Comparison of ENCODE assay signal across 27 mouse cellular contexts in the genomic region with DNA sequence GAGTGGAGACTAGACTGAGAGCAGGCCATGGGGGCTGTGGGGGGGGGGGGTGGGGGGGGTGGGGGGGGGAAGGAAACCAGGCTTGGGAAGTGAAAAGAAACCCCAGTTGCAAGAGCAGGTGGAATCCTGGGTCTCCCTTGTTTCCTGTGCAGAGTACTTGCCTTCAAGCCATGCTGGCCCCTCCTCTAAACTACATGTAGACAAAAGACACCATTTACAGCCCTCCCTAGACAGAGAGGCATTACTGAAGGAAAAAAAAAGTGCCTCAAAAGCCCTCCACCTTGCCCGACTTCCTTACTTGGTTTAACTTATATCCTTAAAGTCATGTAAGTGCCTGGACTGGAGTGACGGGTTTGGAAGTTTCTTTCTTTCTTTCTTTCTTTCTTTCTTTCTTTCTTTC.
A peak's percentile ranks its signal among the peaks of the same experiment; 100 is the strongest.
DNase-seq lines count a peak whose midpoint lies in the region; ATAC-seq and TF ChIP-seq lines count a peak whose summit lies in the region.
"Had no signal": no experiment of that assay in that cellular context is flagged by ENCODE, and none has a peak within 500 bp of the region (broad histone marks: within the 10 kb centered on the region; RNA-seq: fewer than 3 reads in every experiment).

No protein-coding gene starts in this region.

- ATAC-seq in forebrain, embryonic 14.5 days = no peak
- no peak for ATAC-seq in forebrain, embryonic 11.5 days (replicated peaks; ENCODE audit: low FRiP score)
- no peak for ATAC-seq in kidney, postnatal 0 days (replicated peaks; ENCODE audit: low FRiP score, low read depth)
- ATAC-seq in lung, postnatal 0 days = no peak
- ATAC-seq in embryonic facial prominence, embryonic 14.5 days (ENCODE audit: low read depth) = no peak
- ATAC-seq: intestine, embryonic 15.5 days; midbrain, embryonic 15.5 days; Patski had no signal

- H3K27ac ChIP-seq in forebrain, embryonic 14.5 days (ENCODE audit: low read depth, low read length) = no peak overlapping the region
- no peak overlapping the region for H3K27ac ChIP-seq in forebrain, embryonic 11.5 days (ENCODE audit: low read depth, low read length)
- no peak overlapping the region for H3K27ac ChIP-seq in kidney, postnatal 0 days
- H3K27ac ChIP-seq in lung, postnatal 0 days (ENCODE audit: low read length) = no peak overlapping the region
- H3K27ac ChIP-seq in embryonic facial prominence, embryonic 14.5 days (replicated peaks; ENCODE audit: low read depth, low read length) = no peak overlapping the region
- H3K27ac ChIP-seq: embryonic facial prominence, embryonic 12.5 days; forebrain, embryonic 10.5 days; hindbrain, embryonic 15.5 days; intestine, embryonic 15.5 days; liver, embryonic 15.5 days; midbrain, embryonic 15.5 days; stomach, embryonic 15.5 days had no signal

- no peak overlapping the region for H3K9ac ChIP-seq in forebrain, embryonic 14.5 days (ENCODE audit: low read length)
- no peak overlapping the region for H3K9ac ChIP-seq in forebrain, embryonic 11.5 days (ENCODE audit: low read length)
- no peak overlapping the region for H3K9ac ChIP-seq in kidney, postnatal 0 days (ENCODE audit: low read depth, low read length)
- no peak overlapping the region for H3K9ac ChIP-seq in lung, postnatal 0 days (replicated peaks; ENCODE audit: low read depth)
- no peak overlapping the region for H3K9ac ChIP-seq in embryonic facial prominence, embryonic 14.5 days (ENCODE audit: low read depth, low read length)
- H3K9ac ChIP-seq: embryonic facial prominence, embryonic 12.5 days; hindbrain, embryonic 15.5 days; intestine, embryonic 15.5 days; liver, embryonic 15.5 days; midbrain, embryonic 15.5 days; stomach, embryonic 15.5 days had no signal

- H3K27me3 ChIP-seq in forebrain, embryonic 14.5 days (replicated peaks; ENCODE audit: control insufficient read depth, insufficient read depth, low read length) = no peaks in the 10 kb centered on the region
- no peaks in the 10 kb centered on the region for H3K27me3 ChIP-seq in forebrain, embryonic 11.5 days (ENCODE audit: control insufficient read depth, insufficient read depth, low read length)
- no peaks in the 10 kb centered on the region for H3K27me3 ChIP-seq in kidney, postnatal 0 days (ENCODE audit: insufficient read depth, low read length)
- H3K27me3 ChIP-seq in lung, postnatal 0 days (replicated peaks; ENCODE audit: insufficient read depth, low read length) = no peaks in the 10 kb centered on the region
- H3K27me3 ChIP-seq in embryonic facial prominence, embryonic 14.5 days (replicated peaks; ENCODE audit: control insufficient read depth, insufficient read depth, low read length) = no peaks in the 10 kb centered on the region
- H3K27me3 ChIP-seq: embryonic facial prominence, embryonic 12.5 days; hindbrain, embryonic 15.5 days; intestine, embryonic 15.5 days; liver, embryonic 15.5 days; megakaryocyte, embryonic 14.5 days; midbrain, embryonic 15.5 days; Patski; stomach, embryonic 15.5 days had no signal

- no peaks in the 10 kb centered on the region for H3K9me3 ChIP-seq in forebrain, embryonic 14.5 days (replicated peaks; ENCODE audit: control insufficient read depth, low read length)
- no peaks in the 10 kb centered on the region for H3K9me3 ChIP-seq in forebrain, embryonic 11.5 days (ENCODE audit: control insufficient read depth, low read length)
- H3K9me3 ChIP-seq in kidney, postnatal 0 days (replicated peaks; ENCODE audit: low read length) = no peaks in the 10 kb centered on the region
- H3K9me3 ChIP-seq in lung, postnatal 0 days (ENCODE audit: low read length) = no peaks in the 10 kb centered on the region
- no peaks in the 10 kb centered on the region for H3K9me3 ChIP-seq in embryonic facial prominence, embryonic 14.5 days (ENCODE audit: control insufficient read depth, low read length)
- H3K9me3 ChIP-seq: embryonic facial prominence, embryonic 12.5 days; forebrain, embryonic 10.5 days; hindbrain, embryonic 15.5 days; intestine, embryonic 15.5 days; liver, embryonic 15.5 days; midbrain, embryonic 15.5 days; stomach, embryonic 15.5 days had no signal

- H3K4me3 ChIP-seq in forebrain, embryonic 14.5 days (ENCODE audit: low read depth, low read length) = no peak overlapping the region
- no peak overlapping the region for H3K4me3 ChIP-seq in forebrain, embryonic 11.5 days (ENCODE audit: low read depth, low read length)
- H3K4me3 ChIP-seq in kidney, postnatal 0 days (replicated peaks; ENCODE audit: low read depth, low read length) = no peak overlapping the region
- H3K4me3 ChIP-seq in lung, postnatal 0 days (ENCODE audit: low read depth, low read length) = no peak overlapping the region
- no peak overlapping the region for H3K4me3 ChIP-seq in embryonic facial prominence, embryonic 14.5 days (ENCODE audit: low read depth, low read length)
- H3K4me3 ChIP-seq: embryonic facial prominence, embryonic 12.5 days; forebrain, embryonic 10.5 days; hindbrain, embryonic 15.5 days; intestine, embryonic 15.5 days; liver, embryonic 15.5 days; megakaryocyte, embryonic 14.5 days; midbrain, embryonic 15.5 days; stomach, embryonic 15.5 days had no signal

- TF ChIP-seq CTCF in kidney, postnatal 0 days (IDR thresholded peaks at IDR 0.05; ENCODE audit: low read depth) = no peak
- no peak for TF ChIP-seq CTCF in lung, postnatal 0 days (IDR thresholded peaks at IDR 0.05)

- DNase-seq in forebrain, embryonic 14.5 days (ENCODE audit: low spot score) = peak; percentile 1
- DNase-seq in forebrain, embryonic 11.5 days (ENCODE audit: low spot score) = no peak
- peak; percentile 0 for DNase-seq in kidney, postnatal 0 days (ENCODE audit: low spot score)
- no peak for DNase-seq in kidney, postnatal 4 days
- peak; percentile 5 for DNase-seq in lung, postnatal 0 days (ENCODE audit: low spot score)
- no peak for DNase-seq in lung, postnatal 36 days
- DNase-seq in embryonic facial prominence, embryonic 14.5 days (ENCODE audit: low spot score) = peak; percentile 14
- DNase-seq: adrenal gland, postnatal 10 days; cerebellum, adult 8-10 months; cerebellum, postnatal 36 days; gastrocnemius, postnatal 14 days; heart, postnatal 14 days; kidney, adult 2 months; layer of hippocampus, postnatal 36 days; left cerebral cortex, postnatal 4 days; liver; lung, postnatal 4 days; right cerebral cortex, postnatal 25 days had no signal

- H3K36me3 ChIP-seq in forebrain, embryonic 14.5 days (ENCODE audit: control insufficient read depth, insufficient read depth, low read length) = no peaks in the 10 kb centered on the region
- no peaks in the 10 kb centered on the region for H3K36me3 ChIP-seq in forebrain, embryonic 11.5 days (ENCODE audit: control insufficient read depth, insufficient read depth, low read length)
- H3K36me3 ChIP-seq in kidney, postnatal 0 days (ENCODE audit: insufficient read depth, low read length) = no peaks in the 10 kb centered on the region
- H3K36me3 ChIP-seq in lung, postnatal 0 days (ENCODE audit: insufficient read depth, low read length) = no peaks in the 10 kb centered on the region
- H3K36me3 ChIP-seq in embryonic facial prominence, embryonic 14.5 days (ENCODE audit: control insufficient read depth, insufficient read depth, low read length) = no peaks in the 10 kb centered on the region
- H3K36me3 ChIP-seq: embryonic facial prominence, embryonic 12.5 days; forebrain, embryonic 10.5 days; hindbrain, embryonic 15.5 days; intestine, embryonic 15.5 days; liver, embryonic 15.5 days; midbrain, embryonic 15.5 days; stomach, embryonic 15.5 days had no signal

- TF ChIP-seq EP300 in lung, postnatal 0 days (IDR thresholded peaks at IDR 0.05) = no peak

- no peaks in the 10 kb centered on the region; the same call in 1 of the 2 replicates for H3K4me1 ChIP-seq in forebrain, embryonic 14.5 days (ENCODE audit: control insufficient read depth, insufficient read depth, low read length)
- no peaks in the 10 kb centered on the region for H3K4me1 ChIP-seq in forebrain, embryonic 11.5 days (replicated peaks; ENCODE audit: control insufficient read depth, insufficient read depth, low read length)
- H3K4me1 ChIP-seq in kidney, postnatal 0 days (replicated peaks; ENCODE audit: insufficient read depth, low read length) = no peaks in the 10 kb centered on the region
- no peaks in the 10 kb centered on the region for H3K4me1 ChIP-seq in lung, postnatal 0 days (ENCODE audit: insufficient read depth, low read depth, low read length)
- H3K4me1 ChIP-seq in embryonic facial prominence, embryonic 14.5 days (ENCODE audit: control insufficient read depth, insufficient read depth, low read length) = no peaks in the 10 kb centered on the region
- H3K4me1 ChIP-seq: embryonic facial prominence, embryonic 12.5 days; hindbrain, embryonic 15.5 days; intestine, embryonic 15.5 days; liver, embryonic 15.5 days; megakaryocyte, embryonic 14.5 days; midbrain, embryonic 15.5 days; stomach, embryonic 15.5 days had no signal

- no peak overlapping the region for H3K4me2 ChIP-seq in forebrain, embryonic 14.5 days (ENCODE audit: low read length)
- H3K4me2 ChIP-seq in forebrain, embryonic 11.5 days (ENCODE audit: low read depth, low read length, severe bottlenecking) = no peak overlapping the region
- no peak overlapping the region for H3K4me2 ChIP-seq in kidney, postnatal 0 days (ENCODE audit: low read length)
- no peak overlapping the region for H3K4me2 ChIP-seq in lung, postnatal 0 days (replicated peaks; ENCODE audit: low read depth, low read length)
- no peak overlapping the region for H3K4me2 ChIP-seq in embryonic facial prominence, embryonic 14.5 days (ENCODE audit: low read depth, low read length)
- H3K4me2 ChIP-seq: embryonic facial prominence, embryonic 12.5 days; hindbrain, embryonic 15.5 days; intestine, embryonic 15.5 days; liver, embryonic 15.5 days; midbrain, embryonic 15.5 days; stomach, embryonic 15.5 days had no signal

- WGBS in forebrain, embryonic 14.5 days = 35% methylated on average over 2 of the region's 2 CpGs
- 29% methylated on average over 2 of the region's 2 CpGs for WGBS in forebrain, embryonic 11.5 days
- WGBS in kidney, postnatal 0 days = 47% methylated on average over 2 of the region's 2 CpGs
- WGBS in lung, postnatal 0 days = 44% methylated on average over 2 of the region's 2 CpGs
- WGBS in embryonic facial prominence, embryonic 14.5 days = 37% methylated on average over 2 of the region's 2 CpGs

Comparison
In these comparisons a context has a peak if more than half of its experiments do, and no peak if none do; other contexts are left out.
1. DNase-seq: peak in forebrain, embryonic 14.5 days (single experiment), kidney, postnatal 0 days (single experiment), lung, postnatal 0 days (single experiment) and embryonic facial prominence, embryonic 14.5 days (single experiment); none in forebrain, embryonic 11.5 days (single experiment), kidney, postnatal 4 days (0 of 2) and lung, postnatal 36 days (single experiment).